Mouse (Mus musculus) CH12.LX (cell line): ENCODE data around the gene Gria1. TPM values are rescaled to one million over a fixed set of nuclear protein-coding genes. Genes with fewer than 3 reads are reported as not detected.

ENCODE experiments used
- DNase-seq: peaks from one replicate; pipeline ENCODE4 v3.0.0-alpha.2; 2013; ENCODE audit errors: extremely low read depth
- H3K27ac ChIP-seq: 2 replicates; pipeline ENCODE4 v1.5.1; 2012; ENCODE audit warnings: low read depth, mild to moderate bottlenecking, control low read depth, moderate library complexity; ENCODE audit not compliant: insufficient read depth
- H3K27me3 ChIP-seq: replicated peaks from 2 replicates; pipeline ENCODE3; 2012; ENCODE audit warnings: inconsistent platforms
- H3K36me3 ChIP-seq, 2 experiments: replicated peaks in 1 of 2; 2 replicates each; pipeline versions ENCODE3 to v1.6.1; 2012; ENCODE audit warnings: inconsistent platforms in 1 of 2, low read length in 1 of 2, mild to moderate bottlenecking in 1 of 2, mixed read lengths in 1 of 2, moderate library complexity in 1 of 2; ENCODE audit not compliant: control insufficient read depth in 1 of 2, insufficient read depth in 1 of 2
- H3K4me1 ChIP-seq, 2 experiments: 2 replicates each; pipeline ENCODE4 v1.6.1; 2012; ENCODE audit warnings: inconsistent platforms in 1 of 2, moderate library complexity in 1 of 2; ENCODE audit not compliant: insufficient read depth in 2 of 2, control insufficient read depth in 1 of 2
- H3K4me2 ChIP-seq: 2 replicates; pipeline ENCODE4 v1.6.1; 2012; ENCODE audit warnings: low read depth, mild to moderate bottlenecking, control low read depth; ENCODE audit not compliant: poor library complexity, insufficient read depth, severe bottlenecking
- H3K4me3 ChIP-seq, 3 experiments: fragments of 150-350 bp in 1 of 3; sonication (generic) in 1 of 3; replicated peaks in 1 of 3; 2 replicates each; pipeline versions ENCODE3 to v1.5.1; 2011 to 2012; ENCODE audit warnings: low read depth in 2 of 3, low read length in 2 of 3, mild to moderate bottlenecking in 2 of 3, moderate library complexity in 2 of 3, control low read depth in 1 of 3, improper control_type of control experiment in 1 of 3, inconsistent platforms in 1 of 3, mixed read lengths in 1 of 3; ENCODE audit not compliant: poor library complexity in 1 of 3
- H3K79me2 ChIP-seq: replicated peaks from 2 replicates; pipeline ENCODE4 v1.6.1; 2012; ENCODE audit warnings: mild to moderate bottlenecking, moderate library complexity; ENCODE audit not compliant: control insufficient read depth, poor library complexity, insufficient read depth, severe bottlenecking; ENCODE audit errors: extremely low read depth
- H3K9ac ChIP-seq: 2 replicates; pipeline ENCODE4 v1.6.1; 2012; ENCODE audit warnings: low read depth, mild to moderate bottlenecking, control low read depth, moderate library complexity; ENCODE audit not compliant: insufficient read depth
- H3K9me3 ChIP-seq: replicated peaks from 2 replicates; pipeline ENCODE3; 2012; ENCODE audit warnings: low read length, inconsistent platforms, mixed read lengths
- CHD1 ChIP-seq: IDR thresholded peaks from 2 replicates; pipeline ENCODE4 v1.6.1; 2012; ENCODE audit warnings: low read depth, low read length, improper control_type of control experiment, inconsistent platforms
- E2F4 ChIP-seq: IDR thresholded peaks from 2 replicates; pipeline ENCODE4 v1.6.1; 2011; ENCODE audit warnings: low read depth, low read length, improper control_type of control experiment; ENCODE audit not compliant: insufficient replicate concordance
- EP300 ChIP-seq: IDR thresholded peaks from 2 replicates; pipeline ENCODE4 v1.6.1; 2011; ENCODE audit warnings: low read length, improper control_type of control experiment
- JUN ChIP-seq: IDR thresholded peaks from 2 replicates; pipeline ENCODE4 v1.6.1; 2011; ENCODE audit warnings: low read depth, mild to moderate bottlenecking, low read length, improper control_type of control experiment, moderate library complexity; ENCODE audit not compliant: insufficient read depth
- KAT2A ChIP-seq: IDR thresholded peaks from 2 replicates; pipeline ENCODE4 v1.6.1; 2012; ENCODE audit warnings: low read length, improper control_type of control experiment, inconsistent platforms; ENCODE audit not compliant: insufficient replicate concordance
- MAFK ChIP-seq: IDR thresholded peaks from 2 replicates; pipeline ENCODE4 v1.6.1; 2011; ENCODE audit warnings: low read length, improper control_type of control experiment; ENCODE audit not compliant: insufficient replicate concordance
- MAX ChIP-seq: IDR thresholded peaks from 2 replicates; pipeline ENCODE4 v1.6.1; 2011; ENCODE audit warnings: low read length, improper control_type of control experiment
- MXI1 ChIP-seq: IDR thresholded peaks from 2 replicates; pipeline ENCODE4 v1.6.1; 2011; ENCODE audit warnings: mild to moderate bottlenecking, low read depth, low read length, improper control_type of control experiment
- MYC ChIP-seq: IDR thresholded peaks from 2 replicates; pipeline ENCODE4 v1.6.1; 2011; ENCODE audit warnings: low read depth, mild to moderate bottlenecking, improper control_type of control experiment, low read length
- NELFE ChIP-seq: IDR thresholded peaks from 2 replicates; pipeline ENCODE4 v1.6.1; 2011; ENCODE audit warnings: low read depth, low read length, improper control_type of control experiment
- NRF1 ChIP-seq: IDR thresholded peaks from 2 replicates; pipeline ENCODE4 v1.6.1; 2014; ENCODE audit warnings: low read depth, mild to moderate bottlenecking, inconsistent platforms, low read length, improper control_type of control experiment, moderate library complexity
- POLR2A ChIP-seq: IDR thresholded peaks from 2 replicates; pipeline ENCODE4 v1.6.1; 2011; ENCODE audit warnings: low read depth, mild to moderate bottlenecking, improper control_type of control experiment, low read length
- POLR2AphosphoS2 ChIP-seq: IDR thresholded peaks from 2 replicates; pipeline ENCODE4 v1.6.1; 2011; ENCODE audit warnings: low read depth, low read length, improper control_type of control experiment
- RAD21 ChIP-seq: IDR thresholded peaks from 2 replicates; pipeline ENCODE4 v1.6.1; 2011; ENCODE audit warnings: low read depth, mild to moderate bottlenecking, low read length, improper control_type of control experiment, moderate library complexity
- RCOR1 ChIP-seq: conservative IDR thresholded peaks from 2 replicates; pipeline ENCODE4 v1.6.1; 2012; ENCODE audit warnings: low read depth, mild to moderate bottlenecking, inconsistent platforms, low read length, improper control_type of control experiment
- SMC3 ChIP-seq: IDR thresholded peaks from 2 replicates; pipeline ENCODE4 v1.6.1; 2011; ENCODE audit warnings: low read depth, low read length, improper control_type of control experiment
- TBP ChIP-seq: conservative IDR thresholded peaks from 2 replicates; pipeline ENCODE4 v1.6.1; 2011; ENCODE audit warnings: low read depth, low read length, improper control_type of control experiment
- USF2 ChIP-seq: conservative IDR thresholded peaks from 2 replicates; pipeline ENCODE4 v1.6.1; 2011; ENCODE audit warnings: low read depth, low read length, improper control_type of control experiment
- ZC3H11A ChIP-seq: IDR thresholded peaks from 2 replicates; pipeline ENCODE4 v1.6.1; 2012; ENCODE audit warnings: low read depth, mild to moderate bottlenecking, inconsistent platforms, low read length, improper control_type of control experiment
- ZKSCAN1 ChIP-seq: IDR thresholded peaks from 2 replicates; pipeline ENCODE4 v1.6.1; 2012; ENCODE audit warnings: low read depth, inconsistent platforms, low read length, improper control_type of control experiment, borderline replicate concordance
- dilution Hi-C: fragments of 300-500 bp; cut with MboI; formaldehyde crosslinking; loops from 2 replicates; pipeline ENCODE4 v1.14.3; 2020; ENCODE audit warnings: low sequenced_read_pairs; ENCODE audit not compliant: extremely low pct_unique_long_range_greater_than_20kb, extremely low pct_ligation_motif_present
- in situ Hi-C: fragments of 300-500 bp; cut with MboI; formaldehyde crosslinking; loops from 3 replicates; pipeline ENCODE4 v1.14.3; 2019; ENCODE audit warnings: low sequenced_read_pairs, low pct_ligation_motif_present, low pct_unique_long_range_greater_than_20kb, mixed read lengths
- polyA plus RNA-seq: library from polyadenylated mRNA; unstranded; fragments of >175 nt; gene quantifications from 2 replicates; pipeline ENCODE4 v1.2.1, GENCODE M21; 2012; ENCODE audit warnings: low read depth; ENCODE audit not compliant: insufficient read length
- total RNA-seq, 2 experiments: library from RNA; depleted of rRNA; stranded (reverse); fragments of 300-350 nt in 1 of 2; fragments of >200 nt in 1 of 2; gene quantifications; 2 replicates each; pipeline ENCODE4 v1.2.3; 2012 to 2014

Gene Gria1
- total and polyA plus RNA-seq, 3 experiments = under 0.01 to 0.49 (median 0.05) TPM

- Histone ChIP-seq H3K27ac (no peak overlapping the region), H3K4me2 (no peak overlapping the region), H3K79me2 (no peaks in the 10 kb centered on the region), H3K4me3 (no peak overlapping the region), H3K4me1 (no peaks in the 10 kb centered on the region), H3K9ac (no peak overlapping the region), H3K36me3 (no peaks in the 10 kb centered on the region), H3K27me3 (no peaks in the 10 kb centered on the region), H3K9me3 (peaks cover 53% of the 10 kb centered on the region)
- DNase-seq = no peak
- dilution Hi-C loops (no loop called here), in situ Hi-C loops (no loop called here)
- TF ChIP-seq JUN = no peak
- no peak for TF ChIP-seq RCOR1
- TF ChIP-seq KAT2A = no peak
- TF ChIP-seq ZC3H11A = no peak
- TF ChIP-seq TBP = no peak
- TF ChIP-seq MAFK = no peak
- TF ChIP-seq EP300 = no peak
- TF ChIP-seq ZKSCAN1 = no peak
- TF ChIP-seq RAD21 = no peak
- TF ChIP-seq E2F4 = no peak
- TF ChIP-seq MXI1 = no peak
- TF ChIP-seq USF2 = no peak
- TF ChIP-seq NRF1 = no peak
- no peak for TF ChIP-seq SMC3
- no peak for TF ChIP-seq NELFE
- no peak for TF ChIP-seq MYC
- no peak for TF ChIP-seq CHD1
- no peak for TF ChIP-seq POLR2A
- no peak for TF ChIP-seq POLR2AphosphoS2
These were observed 5.8 kb upstream of the Gria1 start for GRCm38 (mm10) chr11:57005341-57005740.

- DNase-seq = no peak
- Histone ChIP-seq H3K4me2 (no peak overlapping the region), H3K27ac (no peak overlapping the region), H3K9me3 (peaks cover 48% of the 10 kb centered on the region), H3K36me3 (no peaks in the 10 kb centered on the region), H3K4me1 (no peaks in the 10 kb centered on the region), H3K27me3 (no peaks in the 10 kb centered on the region), H3K9ac (no peak overlapping the region), H3K79me2 (no peaks in the 10 kb centered on the region), H3K4me3 (no peak overlapping the region)
- TF ChIP-seq MAX = no peak
- dilution Hi-C loops = no loop called here
- in situ Hi-C loops = no loop called here
These were observed 3.4 kb upstream of the Gria1 start for GRCm38 (mm10) chr11:57007790-57008189.
